Mouse (Mus musculus) heart, postnatal 4 days (tissue): ENCODE measurements at regions not wholly inside any gene's neighbourhood (a gene's known extent, or its start where the extent isn't known, plus 50 kb on each side); places are given as distances from the start of the nearest gene placed in this dataset.
A peak's percentile ranks its signal among the peaks of the same experiment; 100 is the strongest.

Source experiments
- DNase-seq: peaks from one replicate; pipeline ENCODE4 v3.0.0; 2021

- no peak for DNase-seq
Observed at GRCm38 (mm10) chr9:60931290-60931689, 136.9 kb downstream of the Uaca start.

DNA sequence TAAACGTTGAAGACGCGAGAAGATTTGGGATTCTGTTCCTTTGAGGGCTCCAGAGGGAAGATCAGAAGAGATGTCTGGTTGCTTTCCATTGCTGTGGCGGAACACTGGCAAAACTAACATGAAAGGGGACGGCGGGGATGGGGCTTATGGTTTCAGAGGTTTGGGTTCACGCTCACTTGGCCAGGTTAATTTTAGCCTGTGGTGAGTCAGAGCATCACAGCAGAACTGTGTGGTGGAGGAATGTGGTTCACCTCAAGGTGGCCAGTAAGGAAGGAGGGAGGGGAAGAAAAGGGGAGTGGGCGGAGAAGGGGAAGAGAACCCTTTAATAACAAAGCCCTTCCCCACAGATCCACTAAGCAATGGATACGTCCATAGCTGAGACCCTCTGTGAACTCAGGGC is 142.6 kb downstream of the Uaca start:
- DNase-seq: no peak

- peak; percentile 94 for DNase-seq
Observed at GRCm38 (mm10) chr9:60939858-60940804, 145.8 kb downstream of the Uaca start.

DNA sequence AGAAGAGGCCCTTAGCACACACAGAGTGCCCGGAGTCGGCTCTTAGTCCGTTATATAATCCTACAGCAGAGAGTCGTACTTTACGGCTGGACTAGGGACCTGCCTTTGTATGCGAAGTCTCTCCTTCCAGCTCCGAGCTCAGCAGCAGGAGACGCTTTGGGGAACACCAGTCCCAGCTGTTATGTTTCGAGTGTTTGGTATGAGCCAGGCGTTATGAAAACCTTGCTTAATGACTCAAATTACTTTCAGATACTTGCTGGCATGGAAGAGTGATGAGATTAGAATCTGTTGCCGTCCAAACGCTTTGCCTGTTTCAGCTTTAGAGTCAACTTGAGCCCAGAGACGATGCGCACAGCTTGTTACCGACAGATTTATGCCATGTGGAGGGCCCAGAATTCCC is 153.0 kb downstream of the Uaca start:
- no peak for DNase-seq

DNA sequence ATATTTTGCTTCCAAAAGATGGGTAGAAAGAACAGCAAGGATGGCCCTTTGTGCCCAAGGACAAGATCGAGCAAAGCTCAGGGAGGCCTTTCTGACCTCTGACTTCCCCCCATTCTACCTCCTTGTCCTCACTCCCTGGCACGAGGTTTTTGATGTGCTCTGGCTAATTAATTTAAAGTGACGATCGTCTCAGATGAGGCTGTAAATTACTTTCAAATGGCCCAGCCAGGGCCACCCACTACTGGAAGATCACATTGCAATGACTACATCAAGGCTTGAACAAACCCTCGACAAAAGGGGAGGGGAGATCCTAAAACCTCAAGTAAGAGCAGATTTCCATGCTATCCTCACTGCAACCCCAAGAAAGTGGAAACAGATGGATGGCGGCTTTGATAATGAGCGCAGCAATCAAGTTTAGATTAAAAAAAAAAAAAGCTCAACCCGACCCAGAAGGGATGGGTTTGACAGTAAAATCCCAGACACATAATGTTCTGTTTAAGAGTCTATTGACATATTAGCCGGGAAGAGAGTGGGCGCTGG is 154.3 kb downstream of the Uaca start:
- DNase-seq: no peak

GRCm38 (mm10) chr9:60950161-60950560 is 155.8 kb downstream of the Uaca start:
- DNase-seq: no peak

DNA sequence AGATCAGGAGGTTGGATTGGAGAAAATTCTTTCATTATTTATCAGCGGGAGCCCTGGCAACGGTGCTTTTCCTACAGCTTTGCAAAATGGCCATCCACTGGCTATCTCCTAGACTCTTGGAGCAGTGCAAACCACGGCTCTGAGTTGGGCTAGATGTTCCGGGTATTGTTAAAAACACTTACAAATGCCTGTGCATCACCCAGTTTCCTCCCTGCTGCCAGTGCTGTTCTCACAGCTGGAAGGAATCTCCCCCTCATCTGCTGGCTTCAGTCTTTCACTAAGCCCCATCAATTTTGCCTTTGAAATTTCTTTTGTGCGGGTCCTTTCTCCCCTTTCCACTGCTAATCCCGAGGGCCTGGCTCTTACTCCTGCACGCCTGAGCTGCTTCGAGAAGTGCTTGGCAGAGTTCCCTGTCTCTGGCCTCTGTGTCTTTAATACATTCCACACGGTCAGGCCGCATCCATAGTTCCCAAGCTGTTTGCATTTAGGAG is 156.8 kb downstream of the Uaca start:
- peak; percentile 62 for DNase-seq

GRCm38 (mm10) chr9:60957438-60957837 is 163.1 kb downstream of the Uaca start:
- DNase-seq: no peak

DNA sequence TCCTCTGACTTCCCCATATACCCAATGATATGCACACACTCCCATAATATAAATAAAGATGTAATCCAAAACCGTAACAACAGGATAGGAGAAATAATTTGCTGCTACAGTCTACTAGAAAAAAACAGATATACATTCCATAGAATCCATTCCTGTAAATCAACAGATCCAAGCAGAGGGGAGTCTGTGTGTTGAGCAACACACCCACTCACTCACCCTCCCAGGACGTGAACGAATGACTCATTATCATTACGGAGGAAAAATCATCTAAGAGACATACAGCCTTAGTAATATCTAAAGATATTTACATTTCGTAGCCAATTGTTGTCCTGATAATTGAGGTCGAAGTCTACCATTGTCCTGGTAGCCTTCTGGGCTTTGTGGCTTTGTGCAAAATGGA is 165.2 kb downstream of the Uaca start:
- DNase-seq: no peak

DNA sequence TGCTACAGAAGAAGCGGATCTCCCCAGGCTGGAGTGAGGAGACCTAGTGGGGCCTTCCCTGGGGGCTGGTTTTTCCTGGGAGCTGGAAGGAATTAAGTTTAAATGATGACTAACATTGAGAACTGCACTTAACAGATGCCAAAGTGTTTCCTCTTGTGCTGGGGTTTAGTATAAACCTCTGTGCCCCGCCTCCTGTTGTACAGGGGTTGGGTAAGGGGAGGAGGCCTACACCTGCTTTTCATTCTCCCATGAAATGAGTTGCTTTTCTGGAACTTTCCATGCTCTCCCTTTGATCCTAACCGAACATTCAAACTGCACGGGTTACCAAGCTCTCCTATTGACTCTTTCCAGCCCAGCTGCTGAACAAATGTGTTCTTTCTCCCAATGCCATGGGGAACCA is 167.7 kb downstream of the Uaca start:
- DNase-seq: no peak

- no peak for DNase-seq
Observed at GRCm38 (mm10) chr9:60965641-60966040, 171.3 kb downstream of the Uaca start.

DNA sequence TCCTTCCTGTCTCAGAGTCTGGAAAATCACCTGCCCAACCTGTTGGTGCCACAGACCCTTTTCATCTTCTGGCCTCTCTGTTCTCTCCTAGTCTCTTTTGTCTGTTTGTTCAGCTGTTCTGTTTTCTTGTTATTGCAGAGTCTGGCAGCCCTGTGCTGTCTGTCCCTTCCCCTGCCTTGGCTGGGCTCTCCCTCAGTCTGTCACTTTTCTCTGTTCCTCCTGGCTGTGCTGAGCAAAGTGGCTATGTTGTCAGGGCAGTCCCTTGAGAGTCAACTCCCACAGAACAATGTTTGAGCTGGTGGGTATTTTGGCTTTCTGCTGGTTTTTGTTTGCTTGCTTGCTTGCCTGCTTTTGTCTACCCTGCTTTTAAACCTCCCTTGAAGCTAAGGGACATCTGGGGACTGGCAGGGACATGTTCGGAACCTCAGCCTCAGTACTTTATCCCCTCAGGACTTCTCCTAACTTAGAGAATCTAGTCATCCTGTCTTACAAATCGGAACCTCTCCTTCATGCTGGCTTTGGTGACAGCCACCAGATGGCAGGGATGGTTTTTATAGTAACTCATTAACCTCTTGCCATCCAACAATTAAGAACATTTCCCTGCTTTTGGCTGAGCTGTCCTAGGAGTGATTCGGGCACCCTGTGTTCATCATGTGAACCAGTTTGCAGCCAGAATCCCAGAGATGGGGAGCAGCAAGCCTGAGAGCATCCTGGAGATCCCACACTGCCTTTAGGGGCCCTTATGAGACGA is 174.1 kb downstream of the Uaca start:
- no peak for DNase-seq

DNA sequence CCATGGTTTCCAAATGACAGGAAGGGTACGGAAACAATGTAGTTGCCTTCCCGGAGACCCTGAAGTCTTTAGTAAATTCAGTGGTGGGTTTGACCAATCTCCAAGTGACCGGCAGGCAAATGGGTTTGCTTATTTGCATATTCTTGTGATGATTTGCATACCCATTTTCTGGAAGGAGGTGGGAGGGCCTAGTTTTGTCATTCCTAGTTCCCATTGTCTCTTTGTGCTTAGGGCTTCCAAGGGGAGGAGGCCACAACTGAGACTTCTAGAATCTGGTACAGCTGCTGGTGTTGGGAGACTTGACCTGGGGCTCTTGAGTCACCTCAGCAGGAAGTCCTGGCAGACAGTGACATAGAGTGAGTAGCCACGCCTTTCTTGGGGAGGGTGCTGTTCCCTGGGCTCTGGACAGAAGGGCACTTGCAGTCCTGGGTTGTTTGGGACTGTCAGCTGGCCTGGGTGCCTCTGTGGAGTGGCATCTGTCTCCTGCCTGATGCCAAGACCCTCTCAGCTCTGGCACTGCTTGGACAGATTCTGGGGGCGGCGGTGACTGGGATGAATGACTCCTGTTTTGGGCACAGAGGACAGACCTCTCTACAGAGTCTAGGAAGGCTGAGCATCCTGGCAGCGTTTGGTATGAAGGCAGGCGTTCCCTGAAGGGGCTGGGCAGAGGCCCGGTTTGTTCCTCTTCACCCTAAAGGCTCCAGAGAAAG is 178.0 kb downstream of the Uaca start:
- no peak for DNase-seq

DNA sequence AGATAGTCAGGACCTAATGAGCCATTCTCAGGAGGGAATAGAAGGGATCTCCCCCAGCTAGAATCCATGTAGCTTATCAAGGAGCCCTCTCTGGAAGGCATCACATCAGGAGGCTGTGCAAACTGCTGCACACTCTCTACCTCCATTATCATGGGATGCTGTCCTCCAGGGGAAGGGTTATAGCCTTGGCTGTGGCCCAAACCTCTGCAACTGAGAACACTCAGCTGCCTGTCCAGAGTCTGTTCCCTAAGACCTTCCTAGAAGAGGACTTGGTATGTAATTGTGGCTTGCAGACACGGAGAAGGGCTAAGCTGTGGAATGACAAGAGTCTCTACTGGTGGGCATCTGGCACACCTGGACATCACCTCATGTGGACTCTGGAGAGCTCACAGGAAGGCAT is 180.2 kb downstream of the Uaca start:
- DNase-seq: no peak

- DNase-seq: no peak
Observed at GRCm38 (mm10) chr9:60982383-60983085, 188.2 kb downstream of the Uaca start.

DNA sequence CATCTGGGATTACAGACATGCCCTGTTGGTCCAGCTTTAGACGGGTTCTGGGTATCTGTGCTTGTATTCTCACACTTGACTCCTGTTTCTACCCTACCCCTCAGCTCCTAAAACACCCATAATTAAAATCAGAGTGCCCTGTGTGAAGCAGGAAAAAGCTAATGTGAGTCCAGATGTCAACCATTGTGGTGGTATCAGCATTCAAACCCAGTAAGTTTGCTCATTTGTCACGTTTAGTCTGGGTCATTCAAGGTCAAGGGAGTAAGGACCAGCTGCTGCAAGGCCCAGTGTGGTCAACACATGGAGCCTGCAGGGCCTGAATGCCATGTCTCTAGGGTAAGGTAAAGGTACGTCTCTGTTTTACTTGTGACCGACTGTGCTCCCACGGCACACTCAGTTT is 188.9 kb downstream of the Uaca start:
- DNase-seq: no peak

- DNase-seq: no peak
Observed at GRCm38 (mm10) chr9:60988113-60988512, 193.8 kb downstream of the Uaca start.

GRCm38 (mm10) chr9:60989670-60990391 is 195.5 kb downstream of the Uaca start:
- DNase-seq: peak; percentile 42

DNA sequence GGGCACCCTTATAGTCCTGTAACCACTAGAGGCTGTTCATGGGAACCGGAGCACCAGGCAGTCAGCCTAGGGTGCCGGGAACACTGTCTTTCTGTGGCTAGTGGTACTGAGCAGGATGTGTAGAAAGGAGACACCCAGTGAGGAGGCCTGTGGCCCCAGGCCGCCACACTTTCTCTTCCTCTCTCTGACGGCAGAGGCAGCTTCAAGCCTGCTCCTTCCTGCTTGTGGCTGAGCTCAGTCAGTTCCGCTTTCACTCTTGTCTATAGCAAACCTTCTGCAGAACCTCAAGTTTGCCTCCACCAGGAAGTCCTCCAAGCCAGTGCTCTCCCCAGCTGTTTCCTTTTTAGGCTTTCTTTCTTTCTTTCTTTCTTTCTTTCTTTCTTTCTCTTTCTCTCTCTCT is 197.2 kb downstream of the Uaca start:
- DNase-seq: peak; percentile 18

DNA sequence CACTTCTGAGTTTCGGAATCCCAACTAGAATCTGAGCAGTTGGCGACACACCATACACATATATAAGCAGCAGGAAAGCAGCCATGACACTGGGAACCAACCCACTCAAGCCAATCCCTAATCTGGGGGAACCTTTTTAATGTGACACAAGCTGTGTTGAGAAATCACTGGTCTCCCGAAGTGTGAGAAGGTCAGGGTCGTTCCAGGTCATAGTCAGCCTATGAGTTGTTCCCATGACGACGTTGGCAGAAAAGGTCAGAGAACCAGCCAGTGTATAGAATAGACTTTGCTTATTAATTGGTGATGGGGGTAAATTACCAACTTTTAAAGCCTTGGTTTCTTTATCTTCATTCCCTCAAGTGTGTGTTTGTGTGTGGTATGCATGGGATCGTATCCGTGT is 199.3 kb downstream of the Uaca start:
- DNase-seq: no peak

DNA sequence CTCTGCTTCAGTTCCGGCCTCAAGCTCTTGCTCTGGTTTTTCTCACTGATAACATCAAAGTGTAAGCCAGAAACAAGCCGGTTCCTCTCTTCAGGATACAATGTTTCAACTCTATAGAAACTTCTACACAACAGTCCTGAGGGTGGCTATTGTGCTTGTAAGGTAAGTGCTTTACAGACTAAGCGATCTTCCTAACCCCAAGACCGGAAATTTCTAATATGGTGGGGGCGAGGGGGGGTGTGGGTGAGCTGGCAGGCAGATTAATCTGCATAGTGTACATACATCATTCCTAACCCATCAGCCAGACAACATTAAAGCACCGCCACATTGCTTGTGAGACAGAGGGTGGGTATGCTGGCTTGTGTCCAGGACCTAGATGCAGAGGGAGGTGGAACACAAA is 200.8 kb downstream of the Uaca start:
- no peak for DNase-seq
